Mouse (Mus musculus) testis, postnatal 10 days (tissue): ENCODE results near the gene L3hypdh.
A peak's percentile ranks its signal among the peaks of the same experiment; 100 is the strongest.

ENCODE experiments used
- DNase-seq: peaks from one replicate; pipeline ENCODE4 v3.0.0; 2021; ENCODE audit warnings: low spot score

The L3hypdh gene

GRCm38 (mm10) chr12:72085329-72086165 is at the start of gene L3hypdh, which contains the start of gene Jkamp:
Gene L3hypdh (minus strand): TSS chr12:72085439.
Gene Jkamp (plus strand): TSS chr12:72085589.
- DNase-seq: peak; percentile 100

DNA sequence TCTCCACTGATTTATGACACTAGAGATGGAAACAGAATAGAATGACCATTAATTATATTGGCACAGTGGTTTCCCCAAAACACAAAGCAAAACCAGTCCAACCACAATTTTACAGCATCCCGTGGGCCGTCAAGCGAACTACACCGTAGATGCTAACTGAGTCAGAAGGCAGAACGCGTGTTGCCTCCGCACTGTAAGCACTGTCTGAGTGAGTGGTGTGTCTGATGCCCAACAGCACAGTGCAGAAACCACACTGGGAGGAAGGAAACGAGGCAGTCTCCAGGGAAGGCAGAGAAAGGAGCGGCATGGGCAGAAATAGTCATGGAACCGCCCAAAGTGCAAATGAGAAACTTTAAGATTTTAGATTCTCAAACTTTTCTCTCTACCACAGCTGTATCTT is 44.0 kb upstream of the L3hypdh start:
- no peak for DNase-seq

DNA sequence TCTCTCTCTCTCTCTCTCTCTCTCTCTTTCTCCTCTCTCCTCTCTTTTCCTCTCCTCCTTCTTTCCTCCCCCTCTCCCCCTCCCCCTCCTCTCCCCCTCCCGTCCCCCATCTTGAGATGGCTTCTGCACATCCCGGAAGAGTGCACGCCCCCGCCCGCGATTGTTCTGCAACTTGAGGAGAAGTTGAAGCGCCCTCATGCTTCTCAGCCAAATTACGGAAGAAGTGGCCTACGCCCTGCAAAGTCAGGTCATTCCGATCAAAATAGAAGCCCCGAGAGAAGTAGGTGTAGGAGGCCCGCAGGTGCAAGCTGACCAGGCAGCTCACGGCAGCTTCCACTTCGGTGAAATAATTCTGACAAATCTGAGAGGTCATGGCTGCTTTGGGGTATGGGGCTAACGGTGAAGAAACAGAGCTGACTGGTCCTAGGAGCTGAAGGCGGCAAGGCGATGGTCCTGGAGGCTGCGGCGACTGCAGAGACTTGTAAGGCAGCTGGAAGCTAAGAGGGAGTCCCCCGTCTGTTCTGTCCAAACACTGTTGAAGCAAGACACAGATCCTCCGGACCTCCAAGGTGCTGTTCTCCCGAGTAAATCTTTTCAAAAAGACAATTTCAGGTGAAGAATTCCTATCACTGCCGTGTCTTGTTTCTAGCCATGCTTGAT is 30.6 kb upstream of the L3hypdh start:
- no peak for DNase-seq

- DNase-seq: no peak
Measured at GRCm38 (mm10) chr12:72115126-72115525, 29.9 kb upstream of the L3hypdh start.

- DNase-seq: peak; percentile 56
Measured at GRCm38 (mm10) chr12:72104525-72105281, 19.5 kb upstream of the L3hypdh start.

DNA sequence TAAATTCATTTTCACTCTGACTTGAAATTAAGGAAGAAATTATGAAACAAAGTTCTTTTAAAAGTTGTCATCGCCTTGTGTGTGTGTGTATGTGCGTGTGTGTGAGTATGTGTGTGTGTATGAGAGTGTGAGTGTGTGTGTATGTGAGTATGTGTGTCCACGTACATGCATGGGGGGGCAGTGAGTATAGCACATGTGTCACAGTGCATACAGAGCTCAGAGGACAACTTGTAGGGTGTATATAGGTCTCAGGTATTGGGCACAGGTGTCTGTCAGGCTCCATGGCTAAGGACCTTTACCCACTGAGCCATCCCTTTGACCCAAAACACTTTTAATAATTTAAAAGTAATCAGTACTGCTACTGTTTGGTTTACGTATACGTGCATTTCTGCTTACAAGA is 18.8 kb upstream of the L3hypdh start:
- no peak for DNase-seq

GRCm38 (mm10) chr12:72102776-72103175 is 17.5 kb upstream of the L3hypdh start:
- no peak for DNase-seq

DNA sequence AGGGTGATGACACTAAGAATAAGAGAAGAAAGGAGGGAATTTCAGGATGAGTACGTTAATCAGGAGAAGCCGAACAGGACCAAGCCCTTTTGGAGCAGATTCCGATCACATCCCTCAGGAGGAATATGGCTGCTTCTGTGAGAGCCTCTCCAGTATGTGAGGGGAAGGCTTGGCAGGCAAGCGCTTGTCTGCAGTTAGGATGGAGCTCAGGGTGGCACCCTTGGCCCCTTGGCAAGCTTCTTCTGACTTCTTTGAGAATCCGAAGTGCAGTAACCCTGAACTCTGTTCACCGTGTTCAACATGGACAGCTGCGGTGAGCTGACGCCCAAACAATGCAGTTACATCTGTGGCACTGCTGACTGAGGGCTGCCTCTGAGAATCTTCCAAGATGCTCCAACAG is 11.7 kb upstream of the L3hypdh start:
- no peak for DNase-seq

DNA sequence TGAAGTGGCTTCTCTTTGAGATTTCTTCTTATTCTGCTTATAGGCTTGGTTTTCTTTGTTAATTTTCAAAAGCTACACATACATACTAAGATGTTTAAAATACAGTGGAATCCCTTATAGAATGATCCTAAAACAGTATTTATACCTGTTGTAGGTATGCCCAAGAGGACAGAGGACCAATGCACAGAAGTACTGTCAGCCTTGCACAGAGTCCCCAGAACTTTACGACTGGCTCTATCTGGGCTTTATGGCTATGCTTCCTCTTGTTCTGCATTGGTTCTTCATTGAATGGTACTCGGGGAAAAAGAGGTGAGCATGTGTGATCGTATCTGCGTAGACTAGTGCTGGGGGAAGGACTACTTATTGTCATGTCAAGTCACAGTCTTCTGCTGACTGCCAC is 4.6 kb upstream of the L3hypdh start:
- no peak for DNase-seq

- DNase-seq: no peak
Measured at GRCm38 (mm10) chr12:72086166-72086825, 1.1 kb upstream of the L3hypdh start.

DNA sequence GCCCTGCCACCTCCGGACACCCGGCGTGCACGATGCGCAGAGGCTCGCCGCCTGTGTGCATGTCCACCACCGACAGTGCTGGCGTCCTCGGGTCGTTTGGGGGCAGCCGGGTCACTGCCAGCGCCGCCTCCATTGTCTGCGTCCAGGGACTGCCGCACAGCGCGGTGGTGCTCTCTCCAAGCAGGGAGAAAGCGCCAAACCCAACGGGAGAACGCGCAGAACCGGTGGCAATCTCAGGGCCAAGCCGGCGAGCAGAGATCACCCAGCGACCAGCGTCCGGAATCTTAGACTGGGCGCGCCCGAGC is 263 bp downstream of the L3hypdh start:
- no peak for DNase-seq

DNA sequence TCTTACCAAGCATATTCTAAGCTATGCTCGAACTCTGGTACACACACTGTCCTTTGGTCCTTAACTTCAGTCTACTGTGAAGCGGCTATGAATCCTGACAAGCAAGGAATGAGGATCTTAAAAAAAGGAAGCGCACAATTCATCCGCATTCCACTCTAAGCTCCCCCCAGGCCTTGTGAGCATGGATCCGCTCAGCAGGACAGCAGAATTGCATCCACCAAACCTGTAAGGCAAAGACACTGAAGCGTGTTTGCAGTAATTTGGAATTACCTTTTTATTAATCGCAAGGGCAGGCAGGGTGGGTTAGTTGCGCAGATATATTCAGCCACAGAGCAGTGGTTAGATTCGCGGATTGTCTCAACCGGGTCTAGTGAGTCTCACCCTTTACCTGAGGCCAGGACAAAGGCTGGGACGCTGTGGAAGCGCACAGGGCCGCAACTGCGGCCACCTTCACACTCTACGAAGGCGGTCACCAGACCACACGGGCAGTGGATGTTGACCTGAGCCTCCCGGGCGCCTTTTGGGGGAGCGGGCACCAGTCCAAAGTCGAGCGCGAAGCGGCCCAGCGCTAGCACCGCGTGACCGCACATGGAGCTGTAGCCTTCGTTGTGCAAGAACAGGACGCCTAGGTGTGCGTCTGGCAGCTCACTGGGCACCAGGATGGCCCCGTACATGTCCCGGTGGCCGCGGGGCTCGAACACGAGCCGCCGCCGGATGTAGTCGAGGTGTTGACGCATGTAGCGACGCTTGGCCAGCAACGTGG is 797 bp downstream of the L3hypdh start:
- peak; percentile 78 for DNase-seq

DNA sequence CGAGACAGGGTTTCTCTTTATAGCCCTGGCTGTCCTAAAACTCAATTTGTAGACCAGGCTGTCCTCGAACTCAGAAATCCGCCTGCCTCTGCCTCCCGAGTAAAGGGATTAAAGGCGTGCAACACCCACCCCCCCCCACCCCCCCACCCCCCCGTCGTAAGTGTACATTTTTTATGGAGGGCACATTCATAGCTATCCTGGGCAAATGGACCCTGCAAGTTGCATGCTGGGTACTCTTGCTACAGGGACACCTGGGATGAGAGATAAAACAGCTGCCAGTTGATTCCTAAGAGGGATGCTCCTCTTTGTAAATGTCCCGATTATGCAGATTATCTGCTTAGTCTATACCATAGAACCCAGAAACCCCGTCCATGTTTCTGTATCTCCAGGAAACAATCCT is 2.0 kb downstream of the L3hypdh start:
- no peak for DNase-seq

DNA sequence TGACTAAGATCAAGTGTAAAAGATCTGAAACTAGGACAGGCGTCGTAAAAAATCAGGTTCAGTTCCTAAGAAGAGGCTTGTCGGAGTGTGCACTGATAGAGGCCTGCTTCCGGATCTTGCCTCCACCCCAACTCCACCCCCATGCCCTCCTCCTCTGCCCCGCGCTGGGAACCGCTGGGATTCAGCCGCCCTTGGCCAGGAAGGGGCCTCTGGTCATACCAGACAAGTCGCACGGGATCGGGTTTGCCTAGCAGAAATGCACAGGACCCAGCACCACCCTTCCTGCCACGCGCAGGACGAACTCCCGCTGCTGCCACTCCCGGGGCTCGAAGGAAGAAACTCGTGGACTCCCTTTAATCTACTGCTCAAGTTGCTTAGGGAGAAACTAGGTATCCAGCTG is 2.9 kb downstream of the L3hypdh start:
- DNase-seq: no peak

DNA sequence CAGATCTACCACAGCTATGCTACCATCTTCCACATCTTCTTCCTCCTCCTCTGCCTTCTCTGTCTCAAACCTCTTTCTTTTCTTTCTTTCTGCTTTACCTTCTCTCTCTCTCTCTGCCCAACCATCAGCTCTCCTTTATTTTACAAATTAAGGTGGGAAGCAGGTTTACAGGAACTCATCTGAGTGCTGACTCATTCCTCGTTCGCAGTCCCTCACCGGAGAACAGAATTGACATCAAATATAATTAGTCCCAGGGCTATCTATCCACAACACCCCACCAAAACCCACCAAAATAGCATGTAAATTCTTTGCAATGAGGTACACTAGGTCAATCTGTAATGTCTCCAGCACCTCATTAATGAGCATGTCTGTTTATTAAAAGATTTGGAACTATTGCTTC is 3.3 kb downstream of the L3hypdh start:
- no peak for DNase-seq

GRCm38 (mm10) chr12:72078248-72078647 is 7.0 kb downstream of the L3hypdh start:
- DNase-seq: no peak

GRCm38 (mm10) chr12:72070327-72071269 is 14.6 kb downstream of the L3hypdh start, which contains the start of gene Gpr135:
Gene Gpr135 (minus strand): TSS chr12:72071125.
- DNase-seq: peak; percentile 86

DNA sequence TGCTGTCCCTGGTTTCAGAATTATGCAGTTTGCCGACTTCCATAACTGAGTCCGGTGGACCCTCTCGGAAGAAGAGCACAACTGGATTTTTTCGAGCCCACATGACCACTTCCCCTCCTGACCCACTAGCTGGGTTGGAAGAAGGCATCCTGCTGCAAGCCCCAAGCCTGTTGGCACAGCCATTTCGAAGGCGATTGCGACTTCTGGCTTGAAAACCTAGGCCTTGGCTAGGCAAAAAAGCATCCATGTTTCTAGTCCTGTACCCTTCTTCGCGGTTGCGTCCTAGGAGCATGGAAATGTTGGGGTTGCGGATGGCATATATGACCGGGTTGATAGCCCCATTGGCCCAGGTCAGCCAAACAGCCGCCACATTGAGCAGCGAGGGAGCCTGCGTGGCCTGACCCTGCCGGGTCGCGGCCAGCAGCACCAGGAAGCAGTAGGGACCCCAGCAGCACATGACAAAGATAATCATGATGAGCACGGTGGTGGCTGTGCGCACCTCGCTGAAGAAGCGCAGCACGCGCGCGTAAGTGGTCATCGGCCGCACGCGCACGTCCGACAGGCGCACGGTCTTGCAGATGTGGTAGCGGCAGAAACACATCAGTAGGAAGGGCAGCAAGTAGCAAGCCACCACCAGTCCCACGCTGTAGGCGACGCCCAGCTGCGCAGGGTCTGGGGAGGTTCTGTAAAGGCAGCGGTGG is 15.5 kb downstream of the L3hypdh start:
- DNase-seq: no peak

GRCm38 (mm10) chr12:72057780-72058179 is 27.5 kb downstream of the L3hypdh start:
- DNase-seq: no peak

DNA sequence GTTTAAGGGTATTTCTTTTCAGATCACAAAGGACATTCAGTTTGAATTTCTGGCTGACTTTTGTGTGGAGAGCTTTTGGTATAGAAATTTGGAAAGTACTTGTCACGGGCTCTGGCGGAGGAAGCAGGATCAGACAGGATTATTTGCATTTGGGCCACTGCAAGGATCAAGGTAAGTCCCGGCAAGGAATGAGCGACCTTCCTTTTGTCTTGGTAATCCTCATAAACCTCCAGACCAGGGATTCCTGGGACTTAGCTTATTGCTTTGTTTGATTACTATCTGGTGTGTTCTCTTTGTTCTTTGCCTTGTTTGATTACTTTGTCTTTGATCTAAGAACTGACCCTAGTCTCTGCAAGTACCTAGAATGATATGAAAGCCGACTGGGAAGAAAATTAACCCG is 31.4 kb downstream of the L3hypdh start:
- no peak for DNase-seq
